Mouse (Mus musculus): ENCODE data around the gene Tnr. TPM values are rescaled to one million over a fixed set of nuclear protein-coding genes. Genes with fewer than 3 reads are reported as not detected.

The Tnr gene
- not detected for total RNA-seq (2023)

GRCm38 (mm10) chr1:159523578-159523977 lies at the start of gene Tnr:
Gene Tnr (plus strand): TSS chr1:159523769.

Data from T-cell, adult 66 days (primary cell).